Mouse (Mus musculus): ENCODE data around the gene Cops9.

Gene Cops9

DNA sequence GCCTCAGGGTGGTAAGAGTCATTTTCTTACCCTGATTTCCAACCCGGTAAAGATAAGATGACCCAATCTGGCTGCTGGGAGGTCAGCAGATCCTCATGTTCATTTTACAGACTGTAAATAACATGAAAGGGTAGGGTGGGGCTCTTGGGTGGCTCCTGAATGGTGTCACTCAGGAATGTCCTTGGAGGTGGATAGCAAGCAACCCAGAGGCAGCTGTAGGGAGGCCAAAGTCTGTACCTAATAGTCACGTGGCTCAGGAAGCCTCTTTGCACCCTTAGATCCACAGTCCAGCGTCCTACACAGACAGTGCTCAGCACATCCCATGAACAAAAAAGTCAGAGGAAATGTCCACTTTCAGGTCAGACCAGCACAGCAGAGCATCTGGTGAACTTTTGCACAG lies 45.8 kb downstream of the Cops9 start:
- no peak for DNase-seq (ENCODE audit: low spot score)

GRCm38 (mm10) chr1:92594111-92594510 lies 47.7 kb downstream of the Cops9 start, which contains the start of gene Olfr1411:
Olfr1411 (plus strand) TSS chr1:92594411.
- DNase-seq (ENCODE audit: low spot score), result no peak

Measured in urinary bladder, postnatal 25 days (tissue).